Mouse (Mus musculus): ENCODE results near the gene Col19a1.

Col19a1 gene

DNA sequence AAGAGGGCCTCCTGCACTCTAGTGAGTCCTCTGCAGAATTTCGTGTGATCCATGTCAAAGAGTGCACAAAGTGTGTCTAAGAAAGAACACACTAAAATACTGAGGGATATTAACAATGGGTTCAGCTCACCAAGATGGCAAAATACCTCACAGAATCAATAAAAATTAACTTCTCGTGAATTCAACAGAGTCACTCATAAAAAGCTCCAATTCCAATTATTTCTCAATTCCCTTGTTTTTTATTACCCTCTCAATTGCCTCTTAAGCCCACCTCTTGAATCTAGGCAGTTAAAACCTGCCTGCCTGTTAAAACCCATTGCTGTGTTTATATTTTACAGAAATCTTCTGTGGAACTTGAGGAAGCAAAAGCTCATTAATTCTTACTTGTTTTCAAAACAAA lies 277.1 kb downstream of the Col19a1 start:
- DNase-seq: no peak

DNA sequence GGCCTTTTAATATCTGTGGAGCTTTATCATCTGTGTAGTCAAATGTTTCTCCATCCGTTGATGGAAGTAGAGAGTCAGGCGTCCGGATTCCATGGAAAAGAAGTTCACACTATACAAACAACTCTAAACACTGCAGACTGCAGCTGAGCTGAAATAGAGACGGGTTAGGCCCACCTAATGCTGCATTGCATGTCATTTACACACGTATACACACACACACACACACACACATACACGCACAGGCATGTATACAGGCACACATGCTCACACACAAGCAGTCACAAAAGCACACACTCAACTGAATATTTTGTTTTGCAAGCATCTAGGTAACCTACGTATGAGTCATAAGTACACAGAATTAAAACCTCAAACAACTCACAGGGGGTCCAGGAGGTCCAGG lies 284.2 kb downstream of the Col19a1 start:
- DNase-seq: no peak

DNA sequence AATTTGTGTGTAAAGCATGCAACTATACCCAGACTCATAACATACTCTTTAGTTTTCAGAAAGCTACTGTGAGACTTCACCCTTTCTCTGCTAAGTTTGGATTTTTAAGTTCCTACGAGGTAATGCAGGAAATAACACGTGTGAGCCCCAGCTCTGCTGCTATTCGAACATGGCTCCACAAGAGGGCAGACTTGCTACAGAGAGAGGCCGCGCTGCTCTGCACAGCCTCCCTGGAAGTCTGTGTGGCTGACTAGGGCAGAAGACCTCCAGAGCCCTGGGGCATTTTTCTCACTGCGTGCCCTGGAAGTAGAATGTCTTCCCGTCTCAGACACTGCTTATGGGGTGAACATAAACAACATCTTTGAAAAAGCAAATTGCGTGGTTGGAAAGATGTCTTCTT lies 284.6 kb downstream of the Col19a1 start:
- peak; percentile 50 to 53 for DNase-seq

GRCm38 (mm10) chr1:24300700-24301099 lies 286.6 kb downstream of the Col19a1 start:
- DNase-seq: no peak

GRCm38 (mm10) chr1:24294979-24295942 lies 292.0 kb downstream of the Col19a1 start:
- DNase-seq: no peak

GRCm38 (mm10) chr1:24292515-24292914 lies 294.8 kb downstream of the Col19a1 start:
- no peak for DNase-seq

- no peak for DNase-seq
Observed at GRCm38 (mm10) chr1:24286360-24286759, 300.9 kb downstream of the Col19a1 start.

- no peak for DNase-seq
Observed at GRCm38 (mm10) chr1:24267022-24267421, 320.2 kb downstream of the Col19a1 start.

DNA sequence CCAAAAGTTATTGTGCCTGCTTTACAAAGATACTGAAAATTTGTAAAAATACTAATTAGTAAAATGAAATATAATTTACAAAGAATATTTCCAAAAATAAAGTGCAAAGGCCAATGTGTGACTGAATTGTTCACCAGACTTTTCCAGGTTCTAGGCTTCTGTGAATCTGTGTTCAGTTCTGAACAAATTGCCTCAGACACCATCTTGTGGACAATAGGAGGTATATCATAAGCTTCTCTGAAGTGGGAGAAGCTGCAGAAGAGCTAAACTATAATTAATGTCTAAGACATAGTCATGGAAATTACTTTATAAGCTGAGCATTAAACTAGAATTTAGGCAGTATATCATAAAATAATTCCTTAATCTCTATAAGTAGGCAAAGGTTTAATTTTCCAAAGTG lies 326.1 kb downstream of the Col19a1 start:
- DNase-seq: no peak

DNA sequence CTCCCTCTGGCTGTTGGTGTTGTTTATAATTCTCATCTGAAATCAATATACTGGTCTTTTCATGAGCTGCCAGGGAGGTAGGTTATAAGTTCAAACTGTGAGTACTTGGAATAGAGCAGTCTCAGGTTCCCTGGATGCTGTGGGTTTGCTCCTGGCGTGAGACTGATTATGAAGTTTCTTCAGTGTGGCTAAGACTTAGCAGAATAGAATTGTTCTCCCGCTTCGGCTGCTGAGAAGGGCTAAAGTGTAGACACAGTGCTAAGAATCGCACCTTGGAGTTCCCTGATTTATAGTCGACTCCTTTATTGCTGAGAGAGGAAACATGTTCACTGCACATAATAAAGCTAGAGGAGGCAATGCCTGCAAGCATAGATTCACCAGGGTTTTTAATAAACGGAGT lies 327.9 kb downstream of the Col19a1 start:
- DNase-seq: no peak

DNA sequence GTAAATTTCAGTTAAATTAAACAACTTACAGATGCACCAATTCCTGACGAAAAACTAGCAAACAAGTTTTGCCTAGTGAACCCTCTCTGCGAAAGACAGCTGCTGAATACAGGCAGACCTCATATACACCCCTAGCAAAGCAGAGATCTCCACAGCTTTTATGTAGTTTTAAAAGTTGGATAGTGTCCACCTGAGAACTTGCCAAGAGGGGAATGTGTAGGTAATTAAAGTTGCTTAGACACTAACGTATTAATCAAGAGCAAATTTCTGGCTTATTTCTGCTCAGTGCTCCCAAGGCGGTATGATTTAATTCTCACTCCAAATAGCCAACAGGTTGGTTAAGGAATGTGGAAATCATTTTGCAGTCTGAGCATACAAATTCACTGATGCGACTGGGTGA lies 329.3 kb downstream of the Col19a1 start:
- no peak for DNase-seq

DNA sequence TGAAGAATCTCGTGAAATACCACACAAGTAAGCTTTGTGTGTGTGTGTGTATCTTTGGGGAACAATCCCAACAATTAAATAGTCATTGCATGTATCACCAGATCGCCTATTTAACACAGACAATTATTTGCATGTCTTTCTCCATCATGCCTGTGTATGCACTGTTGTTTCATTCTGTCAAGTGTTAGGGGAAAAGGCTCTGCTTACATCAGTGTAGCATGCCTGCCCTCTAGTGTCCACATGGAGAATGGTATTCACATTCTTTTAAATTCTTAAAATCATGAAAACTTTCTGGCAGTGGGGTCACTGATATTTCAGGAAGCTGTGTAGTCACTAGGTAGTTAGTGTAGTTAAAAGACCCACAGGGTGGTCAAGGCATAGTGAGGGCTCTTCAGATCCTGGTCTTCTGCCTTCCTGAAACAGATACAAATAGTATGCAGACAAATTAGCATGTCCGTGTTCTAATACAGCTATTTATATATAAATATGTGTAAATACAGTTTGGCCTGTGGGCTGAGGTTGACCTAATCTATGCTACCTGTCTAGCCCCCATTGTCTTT lies 338.1 kb downstream of the Col19a1 start:
- peak; percentile 28 to 69 for DNase-seq

GRCm38 (mm10) chr1:24248294-24249104 lies 338.8 kb downstream of the Col19a1 start:
- peak in 1 of 2 experiments; percentile 53 for DNase-seq

- DNase-seq: no peak
Observed at GRCm38 (mm10) chr1:24245700-24246375, 341.4 kb downstream of the Col19a1 start.

GRCm38 (mm10) chr1:24244931-24245330 lies 342.3 kb downstream of the Col19a1 start:
- DNase-seq: no peak

DNA sequence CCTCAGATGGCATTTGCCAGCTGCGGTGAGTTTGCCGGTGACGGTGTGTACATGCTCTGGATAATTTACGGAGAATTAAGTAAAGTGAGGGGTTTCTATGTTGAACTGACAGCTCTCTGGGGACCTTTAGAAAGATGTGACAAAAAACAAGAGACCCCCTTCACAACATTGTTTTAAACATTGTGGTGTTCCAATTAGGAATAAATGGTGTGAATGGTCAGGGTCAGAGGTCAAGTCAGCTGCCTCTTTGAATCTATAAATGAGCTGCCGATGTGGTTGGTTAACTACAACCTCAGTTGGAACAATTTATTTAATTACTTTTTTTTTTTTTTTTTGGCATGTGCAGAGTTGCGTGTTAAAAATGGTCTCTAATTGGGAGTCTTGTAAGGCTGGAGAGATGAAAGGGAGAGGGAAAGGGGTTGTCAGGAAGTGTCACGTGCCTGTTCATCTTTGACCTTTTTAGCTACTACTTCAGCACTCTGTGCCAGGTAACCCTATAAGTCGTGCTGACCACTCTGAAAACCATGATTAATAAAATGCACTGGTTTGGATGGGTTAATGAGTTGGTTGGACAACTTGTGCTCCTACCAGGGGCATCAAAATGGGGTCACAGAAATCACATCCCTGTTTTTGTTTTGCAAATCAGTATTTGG lies 347.1 kb downstream of the Col19a1 start:
- DNase-seq: no peak

DNA sequence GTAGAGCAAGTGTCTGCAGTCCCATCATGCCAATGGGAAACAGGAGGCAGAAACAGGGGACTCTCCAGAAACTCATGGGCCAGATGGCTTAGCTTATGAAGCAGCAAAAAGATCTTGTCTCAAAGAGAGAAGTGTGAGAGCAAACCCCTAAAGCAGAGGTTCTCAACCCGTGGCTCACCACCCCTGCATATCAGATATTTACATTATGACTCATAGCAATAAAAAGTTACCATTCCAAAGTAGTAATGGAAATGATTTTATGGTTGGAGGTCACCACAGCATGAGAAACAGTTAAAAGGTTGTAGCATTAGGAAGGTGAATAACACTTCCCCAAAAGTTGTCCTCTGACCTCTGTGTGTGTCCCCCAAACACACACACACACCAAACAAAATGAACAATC lies 350.9 kb downstream of the Col19a1 start:
- no peak for DNase-seq

GRCm38 (mm10) chr1:24231504-24232270 lies 355.6 kb downstream of the Col19a1 start:
- no peak for DNase-seq

DNA sequence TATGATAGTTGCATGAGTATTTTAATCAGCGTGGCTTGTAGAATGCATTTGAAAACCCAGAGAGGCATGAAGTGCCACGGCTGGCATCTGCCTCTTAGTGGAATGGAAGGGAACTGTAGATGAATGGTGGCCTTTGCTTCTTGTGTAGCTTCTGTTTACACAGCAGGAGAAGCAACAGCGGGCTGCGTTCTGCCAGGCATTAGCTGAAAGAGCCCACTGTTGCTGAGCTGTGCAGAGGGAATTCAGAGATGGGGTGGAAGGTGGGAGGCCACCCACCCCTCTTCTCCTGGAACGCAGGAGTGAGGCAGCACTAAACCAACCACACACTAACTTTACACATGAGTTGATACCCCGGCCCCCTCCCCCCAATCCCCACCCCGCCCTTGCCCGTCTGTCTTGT lies 356.8 kb downstream of the Col19a1 start:
- peak; percentile 26 to 29 for DNase-seq

DNA sequence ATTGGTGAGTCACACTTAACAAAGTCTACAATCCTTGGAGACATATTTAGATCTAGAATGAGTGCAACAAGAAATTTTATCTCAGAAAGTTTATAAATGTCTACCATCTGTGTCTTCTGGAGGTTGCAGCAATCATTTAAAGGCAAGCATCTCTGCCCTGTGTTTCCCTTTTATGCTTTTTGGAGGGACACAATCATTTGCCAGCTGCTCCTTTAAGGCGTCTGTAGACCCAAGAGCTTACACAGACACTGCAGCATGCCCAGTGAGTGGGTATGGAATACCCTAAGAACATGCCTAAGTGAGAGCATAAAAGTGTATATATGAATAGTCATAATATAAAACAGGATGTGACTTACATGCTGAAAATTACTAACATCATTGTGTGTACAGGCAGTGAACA lies 357.7 kb downstream of the Col19a1 start:
- no peak for DNase-seq

GRCm38 (mm10) chr1:24226941-24227711 lies 360.1 kb downstream of the Col19a1 start:
- peak; percentile 39 to 68 for DNase-seq

Measured in cerebellum, postnatal 36 days (tissue).